Comparison of ENCODE assay signal across 8 mouse cellular contexts in the genomic region with DNA sequence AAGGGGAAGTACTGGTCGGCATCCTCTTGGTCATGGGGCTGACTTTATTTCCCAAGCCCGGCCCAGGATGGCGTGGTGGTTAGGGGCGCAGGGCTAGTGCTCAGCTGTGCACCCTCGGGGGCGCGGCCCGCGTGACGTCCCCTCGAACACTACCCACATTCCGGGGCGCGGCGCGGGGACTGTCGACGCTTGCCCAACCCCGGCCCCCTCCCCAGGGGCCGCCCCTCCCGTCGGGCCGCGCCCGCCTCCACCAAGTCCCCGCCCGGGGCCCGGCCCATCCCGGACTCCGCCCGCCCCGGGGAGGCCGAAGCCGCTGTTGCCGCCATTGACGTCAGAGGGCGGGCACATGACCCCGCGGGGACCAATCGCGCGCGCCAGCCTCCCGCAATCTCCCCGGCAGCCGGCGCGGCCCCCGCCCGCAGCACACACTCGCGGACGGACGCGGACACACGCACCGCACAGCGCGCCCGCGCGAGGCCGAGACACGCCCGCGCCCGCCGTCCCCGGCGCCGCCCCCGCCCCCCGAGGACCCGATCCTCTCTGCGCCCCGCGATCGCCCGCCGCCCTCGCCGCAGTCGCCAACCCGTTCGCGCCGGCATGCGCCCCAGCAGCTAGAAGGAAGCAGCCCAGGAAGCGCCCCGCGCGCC. TPM values are rescaled to one million over a fixed set of nuclear protein-coding genes. Genes with fewer than 3 reads are reported as not detected.
DNase-seq lines count a peak whose midpoint lies in the region; ATAC-seq lines count a peak whose summit lies in the region.

No protein-coding gene starts in this region.

- H3K36me3 ChIP-seq in hindbrain, embryonic 15.5 days: no peaks in the 10 kb centered on the region

- peaks cover 31% of the 10 kb centered on the region for H3K4me1 ChIP-seq in hindbrain, embryonic 15.5 days (replicated peaks)

- H3K27me3 ChIP-seq in hindbrain, embryonic 15.5 days: no peaks in the 10 kb centered on the region

- H3K4me3 ChIP-seq in hindbrain, embryonic 15.5 days: peak overlapping the region; percentile 92

- H3K27ac ChIP-seq in hindbrain, embryonic 15.5 days (replicated peaks): peak overlapping the region; percentile 95

- H3K9me3 ChIP-seq in hindbrain, embryonic 15.5 days: no peaks in the 10 kb centered on the region

- H3K9ac ChIP-seq in hindbrain, embryonic 15.5 days: peak overlapping the region; percentile 97

- peak; percentile 89 for ATAC-seq in hindbrain, embryonic 15.5 days (ENCODE audit: low FRiP score, low read depth)

- DNase-seq in WW6 (ENCODE audit: low read depth, low spot score): peak; percentile 73
- peak; percentile 89 to 94 for DNase-seq in cerebellum, postnatal 36 days
- peak; percentile 93 for DNase-seq in frontal cortex, postnatal 36 days (ENCODE audit: low spot score in 2 of 2)
- peak; percentile 94 to 98 for DNase-seq in left cerebral cortex, adult 18-20 months (ENCODE audit: low spot score in 2 of 2)
- peak; percentile 97 to 98 for DNase-seq in lung, postnatal 4 days
- DNase-seq in retina, postnatal 1 day: peak; percentile 94
- DNase-seq in thymus, postnatal 4 days: peak; percentile 95

- peak overlapping the region; percentile 83 for H3K4me2 ChIP-seq in hindbrain, embryonic 15.5 days

- under 1% methylated on average over 87 of the region's 92 CpGs for WGBS in hindbrain, embryonic 15.5 days

RNA-seq across cellular contexts. Expression of a gene that starts 0.4 kb away (rescaled TPM):
- polyA plus RNA-seq in hindbrain, embryonic 15.5 days (2015; fragmentation: Nextera tagmentation; extraction: Ambion mirVana): 184 and 203 TPM in 2 replicates
- 100 to 1,000 TPM; 299 to 317 TPM for total RNA-seq in left cerebral cortex, adult 18-20 months (2021)

Comparison
In these comparisons a context has a peak if more than half of its experiments do, and no peak if none do; other contexts are left out.
1. Peak in every context shown above with its lines: DNase-seq, ATAC-seq, H3K4me3 ChIP-seq and H3K27ac ChIP-seq.